Mouse (Mus musculus) erythroblast, embryonic 14.5 days (primary cell): Measurements from ENCODE around the gene Socs3.

Source experiments
- GATA1 ChIP-seq: IDR thresholded peaks from 2 replicates; pipeline ENCODE4 v1.6.1; 2012; ENCODE audit warnings: low read length, inconsistent platforms, mixed read lengths
- TAL1 ChIP-seq: IDR thresholded peaks from 3 replicates; pipeline ENCODE4 v1.6.1; 2012; ENCODE audit warnings: low read length, inconsistent platforms, mixed read lengths

GRCm38 (mm10) chr11:117962228-117963067 is 7.4 kb downstream of the Socs3 start:
- TF ChIP-seq GATA1 (no peak), TAL1 (no peak)
